Mouse (Mus musculus) adrenal gland, adult 2 months (tissue): ENCODE data around the gene Herc6. TPM values are rescaled to one million over a fixed set of nuclear protein-coding genes. Genes with fewer than 3 reads are reported as not detected.
A peak's percentile ranks its signal among the peaks of the same experiment; 100 is the strongest.
"Not testable (repeated sequence)": the region's sequence is repeated elsewhere in the genome, so short reads cannot be mapped to it uniquely, and the experiment has no call there.

Experiments used
- DNase-seq: peaks from one replicate; pipeline ENCODE4 v3.0.0; 2021
- long read RNA-seq: library from polyadenylated mRNA; stranded (forward); transcript quantifications from one replicate; pipeline ENCODE4 v2.0.0, GENCODE M21; 2021
- polyA plus RNA-seq: library from polyadenylated mRNA; depleted of rRNA; stranded (reverse); fragments of >200 nt; gene quantifications from 2 replicates; pipeline ENCODE4 v1.2.3, GENCODE M21; 2012; rRNA removed
- total RNA-seq, 2 experiments: library from RNA; stranded (reverse); gene quantifications; 2 replicates each; pipeline ENCODE4 v1.2.3; 2021

Gene Herc6
- total RNA-seq (10 to 100 TPM; 15.4 to 21.9 TPM), polyA plus RNA-seq (23.6 and 24.8 TPM in 2 replicates)
- long read RNA-seq, full-length matches to known transcripts = 3 of 12 reads
- long read RNA-seq, partial matches to known transcripts = 6 of 12 reads
- long read RNA-seq, other reads (novel, unspliced or antisense) = 3 of 12 reads

DNA sequence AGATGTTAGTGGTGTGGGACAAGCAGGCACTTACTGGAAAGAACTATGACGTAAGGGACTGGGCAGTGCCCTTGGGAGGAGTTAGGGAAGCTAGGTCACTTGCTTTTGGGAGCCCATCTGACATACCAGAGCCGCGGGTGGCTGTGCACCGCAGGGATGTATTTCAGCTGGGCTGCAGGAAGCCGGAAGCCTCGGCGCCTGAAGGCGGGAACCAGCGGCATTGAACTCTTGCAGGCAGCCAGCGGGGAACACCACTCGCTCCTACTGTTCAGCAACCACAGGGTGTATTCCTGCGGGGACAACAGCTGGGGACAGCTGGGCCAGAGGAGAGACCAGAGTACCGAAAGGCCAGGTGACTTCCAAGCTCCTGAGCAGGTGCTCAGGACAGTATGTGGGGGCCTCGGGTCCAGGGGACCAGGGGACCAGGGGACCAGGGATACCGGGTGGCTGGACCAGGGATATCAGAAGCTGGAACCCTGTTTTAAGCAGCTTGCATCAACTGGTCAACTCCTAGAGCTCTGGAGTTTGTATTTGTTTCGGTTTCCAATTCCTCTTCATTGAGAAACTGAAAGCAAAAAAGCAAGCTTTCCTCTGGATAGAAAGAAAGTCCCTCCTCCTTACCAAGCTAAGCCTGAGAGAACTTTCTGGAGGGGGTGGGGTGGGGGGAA lies at the start of gene Herc6:
TSS of gene Herc6 (plus strand) at position 120 of the 668 bp plus-strand sequence.
- DNase-seq = peak; percentile 92

DNA sequence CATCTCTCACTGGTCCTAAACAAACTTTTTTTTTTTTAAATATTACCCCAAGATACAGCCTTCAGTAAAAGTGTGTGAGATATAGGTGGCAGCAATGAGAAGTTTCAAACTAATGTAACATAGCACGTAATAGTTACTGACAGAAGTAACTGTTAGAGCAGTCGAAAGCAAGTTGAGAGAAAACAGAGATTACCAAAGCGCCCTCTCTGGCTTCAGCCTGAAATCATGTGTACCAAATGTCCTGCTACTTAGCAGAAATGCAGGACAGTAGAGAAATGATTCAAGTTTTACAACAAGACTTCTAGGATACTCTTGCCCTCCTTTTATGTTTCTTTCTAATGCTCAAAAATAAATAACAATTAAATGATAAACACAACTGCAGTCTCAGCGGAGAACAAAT lies 49.8 kb upstream of the Herc6 start:
- no peak for DNase-seq

DNA sequence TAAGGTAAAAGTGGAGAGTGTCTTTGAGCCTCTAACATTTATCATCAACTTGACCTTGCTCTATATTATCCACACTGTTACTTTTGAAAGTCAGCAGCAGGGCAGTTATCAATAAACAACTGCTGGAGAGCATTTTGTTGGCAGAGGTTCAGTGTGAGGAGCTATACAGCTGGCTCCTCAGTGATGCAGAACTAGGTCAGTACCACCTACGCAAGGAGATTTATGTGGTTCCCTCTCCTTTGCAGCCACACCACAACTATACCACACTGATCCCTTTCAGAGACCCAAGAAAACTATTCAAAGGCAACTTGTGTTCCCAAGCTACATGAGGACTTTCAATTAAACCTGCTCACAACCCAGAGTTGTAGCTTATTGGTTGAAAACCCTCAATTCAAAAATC lies 49.4 kb upstream of the Herc6 start:
- DNase-seq = peak; percentile 51

DNA sequence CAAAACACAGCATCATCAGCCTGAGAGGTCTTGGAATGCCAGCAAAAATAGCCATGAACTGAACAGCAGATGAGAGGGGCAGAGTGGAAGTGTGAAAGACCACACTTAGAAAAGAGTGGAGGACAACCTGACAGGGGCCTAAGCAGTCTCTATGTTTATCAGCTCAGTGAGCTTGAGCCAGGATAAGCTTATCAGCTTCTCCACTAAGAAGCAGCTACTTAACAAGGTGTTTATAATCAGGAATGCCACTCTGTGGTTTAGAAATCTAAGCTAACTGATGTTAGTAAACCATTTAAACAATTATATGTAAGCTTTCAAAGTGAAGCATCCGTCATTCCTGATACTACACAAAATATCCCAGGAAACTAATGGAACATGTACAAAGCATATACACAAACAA lies 48.8 kb upstream of the Herc6 start:
- DNase-seq = no peak

DNA sequence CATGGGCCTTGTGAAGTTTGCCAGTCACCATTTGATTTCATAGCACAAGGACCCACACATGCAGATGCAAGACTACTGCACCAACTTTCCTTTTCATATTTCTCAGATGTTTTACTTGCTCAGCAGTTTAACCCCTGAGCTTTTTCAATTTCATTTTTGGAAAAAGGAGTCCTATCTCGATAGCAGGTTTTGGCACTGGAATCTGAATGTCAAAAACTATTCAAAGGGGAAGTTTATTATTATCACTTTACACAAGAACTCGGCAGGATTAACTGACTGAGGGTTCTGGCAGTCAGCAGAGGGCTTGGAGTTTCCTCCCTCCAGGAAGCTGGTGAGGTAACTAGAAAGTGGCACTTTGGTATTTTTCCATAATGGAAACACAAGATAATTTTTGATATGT lies 47.4 kb upstream of the Herc6 start:
- DNase-seq = peak; percentile 17

DNA sequence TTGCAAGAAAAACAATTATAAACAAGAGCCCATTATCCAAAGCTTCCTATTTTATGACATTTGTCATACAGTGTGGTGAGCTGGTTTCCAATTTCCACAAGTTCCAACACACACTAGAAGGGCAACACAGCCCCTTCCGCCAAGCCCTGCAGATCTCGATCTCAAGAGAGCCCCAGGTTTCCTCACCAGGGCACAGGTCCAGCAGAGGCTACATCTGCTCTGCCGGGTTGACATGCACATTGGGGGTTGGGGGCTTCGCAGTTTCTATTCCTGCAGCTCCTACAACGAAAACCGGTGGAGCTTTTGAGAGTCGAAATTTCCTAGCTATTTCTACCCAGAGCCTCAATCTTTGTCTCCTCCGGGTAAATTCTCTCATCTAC lies 46.6 kb upstream of the Herc6 start:
- DNase-seq = peak; percentile 71

DNA sequence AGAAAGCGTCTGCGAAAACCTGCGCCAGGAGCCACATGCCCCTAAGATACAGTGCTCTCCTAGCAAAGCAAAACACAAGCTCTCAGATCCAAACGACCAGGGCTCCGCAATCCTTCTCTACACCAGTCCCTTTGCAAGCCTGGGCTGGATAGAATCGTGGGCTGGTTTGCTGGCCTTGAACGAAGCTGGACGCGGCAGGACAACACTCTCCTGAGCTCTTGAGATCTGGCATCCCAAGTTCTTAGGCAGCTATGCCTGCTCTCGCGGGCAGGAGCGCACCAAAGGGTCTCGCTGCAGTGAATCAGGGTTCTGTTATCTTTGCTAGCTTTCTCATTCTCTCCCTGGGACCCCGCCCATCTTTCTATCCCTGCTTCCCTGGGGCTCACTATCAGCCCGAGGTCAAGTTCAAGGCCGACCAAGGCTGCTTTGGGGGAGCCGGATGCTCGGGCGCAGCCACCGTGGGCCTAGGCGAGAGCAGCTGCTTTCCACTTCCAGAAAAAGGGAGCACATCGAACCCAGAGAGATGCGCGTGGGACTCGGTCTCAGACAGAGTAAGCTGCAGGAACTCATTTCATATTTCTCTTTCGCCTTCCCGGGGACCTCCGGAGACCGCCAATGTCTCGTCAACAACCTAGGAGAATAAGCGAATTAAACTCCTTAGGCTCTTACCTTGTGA lies 46.1 kb upstream of the Herc6 start:
- peak; percentile 79 for DNase-seq

DNA sequence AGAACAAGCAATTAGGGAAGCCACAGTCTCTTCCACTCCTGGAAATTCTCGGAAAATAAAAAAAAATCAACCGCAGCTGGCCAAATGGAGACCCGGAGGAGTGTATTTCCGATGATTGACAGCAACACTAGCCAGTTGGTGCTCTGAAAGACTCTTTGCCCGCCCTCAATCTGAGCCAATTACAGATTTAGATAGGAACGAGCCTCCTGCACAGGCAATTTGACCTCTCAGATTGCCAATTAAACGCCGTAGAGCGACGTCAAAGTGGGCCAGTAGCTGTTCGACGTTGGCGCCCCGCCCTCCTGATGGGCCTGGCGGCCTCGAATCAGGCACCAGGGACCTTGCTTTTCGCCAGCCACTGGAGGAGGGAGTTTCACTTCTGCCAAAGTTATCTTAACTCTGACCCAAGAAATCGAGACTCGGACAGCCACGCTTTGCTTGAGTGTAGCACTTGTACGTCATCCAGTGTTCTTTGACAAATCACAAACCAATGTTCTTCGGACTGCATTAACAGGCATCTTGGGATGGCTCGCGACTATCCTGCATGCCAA lies 45.3 kb upstream of the Herc6 start, which contains the start of gene Ppm1k:
TSS of gene Ppm1k (minus strand) at position 83 of the 551 bp plus-strand sequence.
- peak; percentile 100 for DNase-seq

DNA sequence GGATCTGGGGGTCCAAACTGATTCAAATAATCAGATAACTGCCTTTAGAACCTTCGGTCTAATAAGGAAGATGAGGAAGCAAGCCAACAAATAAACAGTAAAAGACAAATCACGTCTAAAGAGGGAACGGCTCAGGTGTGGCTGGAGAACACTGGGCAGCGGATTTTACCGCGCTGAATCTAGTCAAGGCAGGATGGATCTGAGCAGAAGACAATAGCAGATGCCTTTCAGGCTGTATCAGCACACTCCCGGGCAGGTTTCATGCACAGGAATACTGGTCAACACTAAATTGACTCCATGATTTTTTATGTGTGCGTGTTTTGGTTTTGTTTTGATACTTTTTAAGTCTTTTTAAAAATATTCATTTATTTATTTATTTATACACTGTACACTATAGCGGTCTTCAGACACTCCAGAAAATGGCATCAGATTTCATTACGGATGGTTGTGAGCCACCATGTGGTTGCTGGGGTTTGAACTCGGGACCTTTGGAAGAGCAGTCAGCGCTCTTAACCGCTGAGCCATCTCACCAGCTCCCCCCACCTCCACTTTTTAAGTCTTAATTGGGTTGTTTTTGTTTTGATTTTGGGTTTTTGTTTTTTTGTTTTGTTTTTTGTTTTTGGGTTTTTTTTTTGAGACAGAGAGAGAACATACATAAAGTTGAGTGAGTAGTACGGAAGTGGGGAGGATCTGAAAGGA lies 44.7 kb upstream of the Herc6 start:
- DNase-seq = no peak

DNA sequence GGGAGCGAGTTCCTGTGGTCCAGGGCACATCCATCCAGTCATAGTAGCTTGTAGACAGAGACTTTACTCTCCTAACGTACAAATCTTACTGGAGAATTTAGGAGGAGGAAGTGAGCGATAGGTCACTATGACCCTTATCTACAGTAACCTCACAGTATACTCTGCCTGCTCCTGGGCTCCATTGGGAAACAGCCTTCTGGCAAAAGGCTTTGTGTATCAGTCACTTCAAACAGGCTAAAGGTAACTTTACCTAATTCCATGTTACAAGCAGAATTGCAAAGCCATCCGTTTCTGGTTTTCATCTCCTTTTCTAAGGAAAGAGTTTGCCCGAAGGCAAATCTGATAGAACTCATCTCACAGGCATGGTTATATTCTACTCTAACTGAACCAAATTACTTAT lies 42.9 kb upstream of the Herc6 start:
- no peak for DNase-seq

DNA sequence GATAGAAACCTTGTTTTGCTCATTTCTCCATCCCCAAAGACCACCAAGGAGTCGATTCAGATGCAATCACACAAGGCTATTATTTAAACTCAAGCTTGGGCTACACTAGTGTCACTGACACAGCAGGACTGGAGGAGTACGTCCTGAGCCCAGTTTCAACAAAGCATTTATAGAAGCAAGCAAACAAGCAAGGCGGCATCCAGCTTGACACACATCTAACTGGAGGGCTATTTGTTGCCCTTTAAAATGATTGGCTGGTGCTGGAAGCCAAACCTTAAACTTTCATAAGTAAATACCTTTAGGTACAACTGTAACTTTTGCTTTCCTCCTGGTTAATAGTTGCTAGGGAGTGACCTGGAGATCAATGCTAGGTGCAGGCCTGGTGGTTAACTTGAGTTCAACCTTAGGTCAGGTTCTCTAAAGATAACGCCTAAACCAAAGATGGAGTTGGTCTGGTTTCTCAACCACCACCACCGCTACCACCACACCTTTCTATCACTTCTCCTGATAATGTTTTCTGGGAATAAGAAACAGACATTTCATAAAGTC lies 39.8 kb upstream of the Herc6 start:
- no peak for DNase-seq

DNA sequence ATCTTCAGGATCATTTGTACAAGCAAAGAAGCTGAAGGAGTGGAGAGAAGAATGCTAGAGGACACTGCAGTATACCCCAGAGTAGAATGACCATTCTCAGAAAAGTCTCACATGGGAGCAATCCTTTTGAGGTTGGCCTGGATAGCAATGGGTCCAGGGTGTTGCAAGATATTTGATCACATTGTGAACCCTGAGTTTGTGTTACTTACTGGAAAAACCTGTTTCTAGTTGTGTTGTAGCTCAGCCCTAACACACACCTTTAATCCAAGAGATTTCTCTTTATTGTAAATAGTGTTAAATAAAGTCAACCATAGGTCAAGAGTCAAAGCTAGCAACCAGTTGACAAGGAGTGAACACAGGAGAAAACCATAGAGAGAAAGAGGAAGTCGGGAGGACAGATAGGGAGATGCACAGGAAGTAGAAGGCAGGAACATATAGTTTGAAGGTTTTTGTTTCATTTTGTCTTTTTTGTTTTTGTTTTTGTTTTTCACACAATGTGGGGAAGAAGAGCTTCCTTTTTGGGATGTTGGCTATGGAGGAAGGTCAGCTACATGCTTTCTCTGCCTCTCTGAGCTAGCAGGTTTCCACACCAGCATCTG lies 39.0 kb upstream of the Herc6 start:
- DNase-seq = no peak

DNA sequence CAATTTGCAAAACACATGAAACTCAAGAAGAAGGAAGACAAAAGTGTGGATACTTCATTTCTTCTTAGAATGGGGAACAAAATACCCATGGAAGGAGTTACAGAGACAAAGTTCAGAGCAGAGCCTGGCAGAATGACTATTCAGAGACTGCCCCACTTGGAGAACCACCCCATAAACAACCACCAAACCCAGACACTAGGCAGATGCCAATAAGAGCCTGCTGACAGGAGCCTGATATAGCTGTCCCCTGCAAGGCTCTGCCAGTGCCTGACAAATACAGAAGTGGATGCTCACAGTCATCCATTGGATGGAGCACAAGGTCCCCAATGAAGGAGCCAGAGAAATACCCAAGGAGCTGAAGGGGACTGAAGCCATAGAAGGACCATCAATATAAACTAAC lies 37.2 kb upstream of the Herc6 start:
- not testable (repeated sequence) for DNase-seq

DNA sequence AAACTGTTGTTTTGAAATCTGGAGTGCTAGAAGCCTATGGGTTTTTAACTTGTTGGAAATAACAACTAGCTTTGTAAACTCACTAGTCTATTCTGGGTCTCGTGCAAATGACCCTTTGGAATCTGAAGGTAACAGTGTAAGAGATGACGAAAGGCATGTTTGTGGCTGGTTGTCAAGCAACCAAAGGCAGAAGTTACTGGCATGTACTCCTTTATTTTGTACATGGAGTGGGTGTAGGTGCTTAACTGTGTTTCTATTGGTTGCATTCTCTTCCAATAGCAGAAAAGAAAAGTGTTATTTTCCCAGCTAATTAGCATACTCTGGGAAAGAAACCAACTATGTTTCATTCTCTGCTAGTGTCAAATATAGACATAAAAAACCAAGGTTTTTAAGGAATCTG lies 35.9 kb upstream of the Herc6 start:
- DNase-seq = peak; percentile 35

DNA sequence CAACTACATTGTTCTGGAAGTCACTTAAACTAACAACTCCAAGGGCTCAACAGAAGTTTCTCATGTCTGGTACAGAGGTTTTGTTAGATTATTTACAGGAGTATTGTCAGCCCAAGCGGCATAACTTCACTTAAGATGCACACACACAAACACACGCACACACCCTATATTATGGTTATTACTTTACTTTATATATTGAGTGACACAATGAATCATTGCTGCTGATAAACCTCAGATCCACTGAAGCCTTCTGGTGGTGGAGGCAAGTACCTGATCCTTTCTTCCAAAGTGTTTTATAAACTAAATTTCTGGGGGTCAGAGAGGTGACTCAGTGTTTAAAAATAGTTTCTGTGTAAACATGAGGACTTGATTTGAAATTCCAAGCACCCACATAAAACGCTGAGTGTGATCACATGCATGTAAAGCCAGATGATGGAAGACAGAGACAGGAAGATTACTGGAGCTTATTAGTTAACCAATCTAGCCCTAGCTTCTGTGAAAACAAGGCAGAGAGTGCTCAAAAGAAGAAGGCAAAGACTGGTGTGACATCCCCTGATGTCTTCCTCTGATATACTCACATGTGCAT lies 29.5 kb upstream of the Herc6 start:
- no peak for DNase-seq

DNA sequence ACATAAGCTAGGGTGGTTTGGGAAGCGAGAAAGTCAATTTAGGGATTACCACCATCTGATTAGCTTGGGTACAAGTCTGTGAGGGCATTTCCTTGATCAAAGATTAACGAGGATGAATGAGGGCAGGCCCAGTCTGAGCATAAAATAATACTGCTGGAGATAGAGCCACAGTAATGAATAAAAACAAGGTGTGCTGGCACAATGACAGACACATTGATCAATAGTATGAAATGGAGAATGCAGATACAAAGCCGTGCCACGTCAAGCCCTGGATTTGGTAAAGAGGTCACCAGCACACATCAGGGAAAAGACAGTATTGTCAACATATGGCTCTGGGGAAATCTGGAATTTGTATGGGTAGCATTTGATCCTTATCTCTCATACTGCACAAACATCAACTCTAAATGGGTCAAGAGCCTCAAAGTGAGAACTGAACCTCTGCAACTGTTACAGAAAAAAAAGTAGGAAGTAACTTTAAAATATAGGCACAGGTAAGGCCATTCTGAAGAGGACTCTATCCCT lies 22.9 kb upstream of the Herc6 start:
- no peak for DNase-seq

DNA sequence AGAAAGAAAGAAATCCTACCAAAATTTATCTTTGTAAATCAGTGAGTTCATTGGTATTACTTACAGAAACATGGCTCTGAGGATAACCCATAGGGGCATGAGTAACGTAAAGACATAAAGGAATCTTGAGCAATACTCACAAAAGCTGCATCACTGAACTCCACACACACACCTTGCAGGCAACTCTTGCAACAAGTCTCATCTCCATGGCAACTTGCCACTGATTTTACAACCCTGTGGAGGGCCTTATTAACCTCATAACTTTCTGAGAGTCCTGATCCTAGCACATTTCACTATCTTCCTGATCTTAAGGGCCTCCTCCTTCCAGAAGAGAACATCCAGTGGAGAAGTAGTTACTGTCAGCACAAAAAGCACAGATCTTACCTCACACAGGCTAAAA lies 17.3 kb upstream of the Herc6 start:
- no peak for DNase-seq

DNA sequence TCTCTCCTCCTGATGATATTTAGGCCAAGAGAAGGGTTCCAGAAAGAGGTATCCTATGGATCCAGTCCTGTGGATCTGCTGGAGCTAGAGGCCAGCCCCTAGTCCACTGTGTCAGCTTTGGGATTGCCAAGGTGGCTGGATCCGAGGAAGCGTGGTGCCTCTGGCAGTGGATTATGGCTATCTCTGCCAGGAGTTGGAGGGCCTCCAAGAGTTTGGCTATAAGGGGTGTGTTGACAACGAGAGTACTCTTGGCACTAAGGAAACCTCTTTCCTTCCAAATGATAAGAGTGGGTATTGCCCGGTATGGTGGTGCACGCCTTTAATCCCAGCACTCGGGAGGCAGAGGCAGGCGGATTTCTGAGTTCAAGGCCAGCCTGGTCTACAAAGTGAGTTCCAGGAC lies 15.3 kb upstream of the Herc6 start:
- no peak for DNase-seq

DNA sequence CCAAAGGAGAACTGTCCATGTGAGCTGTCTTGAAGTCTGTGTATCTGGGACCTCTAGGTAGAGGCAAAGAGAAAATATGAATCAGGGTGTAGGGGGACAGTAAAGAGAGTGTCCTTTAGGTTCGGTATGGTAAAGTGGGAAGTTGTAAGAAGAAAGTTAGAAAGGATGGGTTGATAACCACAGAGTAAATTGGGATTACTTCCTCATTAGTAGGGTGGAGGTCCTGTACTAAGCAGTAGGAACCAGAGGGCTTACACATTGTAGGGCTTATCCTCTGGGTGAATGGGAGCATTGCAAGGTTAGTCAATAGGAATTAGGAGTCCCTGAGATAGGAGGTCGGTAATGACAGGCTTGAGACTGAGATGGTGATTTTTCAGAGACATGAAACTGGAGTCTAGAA lies 13.2 kb upstream of the Herc6 start:
- no peak for DNase-seq

DNA sequence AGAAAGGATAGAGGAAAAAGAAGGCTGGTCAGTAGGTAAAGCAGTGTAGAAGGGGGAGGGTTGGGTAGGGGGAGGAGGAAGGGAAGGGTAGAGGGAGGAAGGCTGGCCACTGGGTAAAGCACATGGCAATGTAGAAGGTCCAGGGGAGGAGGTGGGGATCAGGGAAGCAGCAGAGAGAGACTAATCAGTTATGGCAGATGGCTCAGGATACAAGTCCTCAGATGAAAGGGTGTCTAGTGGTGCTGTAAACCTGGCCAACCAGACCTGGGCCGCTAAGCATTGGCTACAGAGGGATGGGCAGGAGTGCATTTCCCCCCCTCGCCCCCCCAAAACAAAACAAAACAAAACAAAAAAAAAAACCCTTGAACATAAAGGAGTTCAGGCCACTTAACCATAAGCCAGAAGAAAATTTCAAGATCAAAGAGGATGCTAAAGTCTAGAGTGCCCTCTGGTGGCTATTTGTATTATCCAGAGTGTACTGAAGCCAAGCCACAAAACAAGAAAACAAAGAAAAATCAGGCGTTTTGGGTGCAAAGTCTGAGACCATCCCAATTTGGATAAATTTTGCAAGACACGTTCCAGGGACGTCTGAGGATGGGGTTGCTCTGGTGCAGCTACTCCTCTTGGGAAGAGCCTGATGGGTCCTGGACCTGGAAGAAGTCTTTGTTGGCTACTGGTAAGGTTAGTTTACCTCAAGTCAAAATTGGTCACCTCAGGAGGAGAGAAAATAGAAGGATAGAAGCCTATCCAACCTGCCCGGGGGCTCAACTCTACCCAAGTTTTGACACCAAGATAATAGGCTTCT lies 10.4 kb upstream of the Herc6 start:
- peak; percentile 25 for DNase-seq
